Mouse (Mus musculus): ENCODE measurements around the gene Psmg4.

DNA sequence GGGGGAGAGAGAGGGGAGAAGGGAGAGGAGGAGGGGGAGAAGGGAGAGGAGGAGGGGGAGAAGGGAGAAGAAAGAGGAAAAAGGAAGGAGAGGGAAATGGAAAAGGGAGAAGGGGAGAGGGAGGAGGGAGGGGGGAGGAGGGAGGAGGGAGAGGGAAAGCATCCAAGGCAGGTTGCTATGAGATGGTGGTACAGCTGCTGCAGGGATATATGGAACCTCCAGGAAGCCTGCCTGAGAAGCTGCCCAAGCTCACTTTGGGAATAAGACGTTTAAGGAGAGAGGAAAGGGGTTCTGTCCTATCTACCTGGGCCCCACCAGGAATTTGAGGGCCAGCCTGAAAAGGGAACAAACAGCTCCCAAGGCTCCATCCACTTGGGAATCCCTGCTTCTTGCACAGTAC, 64.2 kb downstream of the Psmg4 start:
- TF ChIP-seq CTCF (IDR thresholded peaks at IDR 0.05; ENCODE audit: low read depth, low read length) (no peak), EP300 (IDR thresholded peaks at IDR 0.05; ENCODE audit: insufficient read depth, low read depth, low read length) (no peak), POLR2A (IDR thresholded peaks at IDR 0.05; ENCODE audit: insufficient read depth, low read length) (no peak)

Measured in ES-Bruce4 (cell line).